Mouse (Mus musculus) olfactory bulb, adult 2 months (tissue): ENCODE measurements around the gene Kcnip2.

Source experiments
- CTCF ChIP-seq: fragments of 200-500 bp; IDR thresholded peaks from 2 replicates; pipeline ENCODE4 v1.5.1; 2012; ENCODE audit warnings: low read depth, mild to moderate bottlenecking, low read length, moderate library complexity; ENCODE audit not compliant: insufficient read depth
- POLR2A ChIP-seq: fragments of 200-500 bp; IDR thresholded peaks from 2 replicates; pipeline ENCODE4 v1.6.1; 2012; ENCODE audit warnings: mild to moderate bottlenecking, low read depth, low read length, moderate library complexity; ENCODE audit not compliant: insufficient read depth

DNA sequence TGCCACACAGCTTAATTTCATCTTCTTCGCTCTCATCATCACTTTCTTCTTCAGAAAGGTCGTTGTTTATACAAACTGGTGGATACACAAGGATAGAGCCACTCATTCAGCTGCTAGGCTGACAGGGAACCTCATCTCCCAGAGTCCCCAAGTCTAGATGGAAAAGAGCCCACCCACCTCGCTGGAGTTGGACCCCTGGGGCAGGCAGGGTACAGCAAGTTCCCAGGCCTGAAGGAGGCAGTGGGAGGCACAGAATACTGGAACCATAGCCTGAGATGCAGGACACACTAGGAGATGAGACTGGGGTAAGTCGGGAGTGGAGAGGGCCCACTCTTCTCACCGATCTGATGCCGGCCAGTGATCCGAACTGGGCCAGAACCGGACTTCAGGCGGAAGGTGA lies 67.7 kb downstream of the Kcnip2 start:
- TF ChIP-seq CTCF = no peak
- TF ChIP-seq POLR2A = no peak
